Mouse (Mus musculus): ENCODE measurements around the gene Camp. TPM values are rescaled to one million over a fixed set of nuclear protein-coding genes. Genes with fewer than 3 reads are reported as not detected.

Gene Camp
- polyA plus RNA-seq, 1 experiment from 2014 or later: 0.61 TPM

Small RNA genes within 50 kb of the gene (microRNA-seq; reads per million reads assigned to microRNA genes)
- 2.4 reads per million for gene Mir7089

Other genes starting within 250 kb of the Camp start
- not detected in 2 replicates for gene Fbxw24, start 223.6 kb downstream of the Camp start, polyA plus RNA-seq (2014; fragmentation: Nextera tagmentation; extraction: Ambion mirVana)
- gene Fbxw25, start 185.0 kb downstream of the Camp start, polyA plus RNA-seq (2014; fragmentation: Nextera tagmentation; extraction: Ambion mirVana): not detected in 2 replicates
- not detected in 2 replicates for gene Fbxw18, start 146.9 kb downstream of the Camp start, polyA plus RNA-seq (2014; fragmentation: Nextera tagmentation; extraction: Ambion mirVana)
- gene Fbxw26, start 103.5 kb downstream of the Camp start, polyA plus RNA-seq (2014; fragmentation: Nextera tagmentation; extraction: Ambion mirVana): not detected in 2 replicates
- not detected in 2 replicates for gene Fbxw27, start 58.9 kb downstream of the Camp start, polyA plus RNA-seq (2014; fragmentation: Nextera tagmentation; extraction: Ambion mirVana)
- gene Spink8, start 37.3 kb downstream of the Camp start, polyA plus RNA-seq (2014; fragmentation: Nextera tagmentation; extraction: Ambion mirVana): not detected in 2 replicates
- 84.8 and 91.5 TPM in 2 replicates for gene Nme6, start 16.9 kb downstream of the Camp start, polyA plus RNA-seq (2014; fragmentation: Nextera tagmentation; extraction: Ambion mirVana)
- 42.8 and 50.2 TPM in 2 replicates for gene Cdc25a, start 26.0 kb upstream of the Camp start, polyA plus RNA-seq (2014; fragmentation: Nextera tagmentation; extraction: Ambion mirVana)
- 38.5 and 43.6 TPM in 2 replicates for gene Map4, start 81.8 kb upstream of the Camp start, polyA plus RNA-seq (2014; fragmentation: Nextera tagmentation; extraction: Ambion mirVana)